Mouse (Mus musculus) lung, adult 2 months (tissue): ENCODE results near the gene Iqcf5. TPM values are rescaled to one million over a fixed set of nuclear protein-coding genes. Genes with fewer than 3 reads are reported as not detected.

Experiments
- DNase-seq: peaks from one replicate; pipeline ENCODE4 v3.0.0; 2022
- H3K4me1 ChIP-seq: fragments of 200-500 bp; 2 replicates; pipeline ENCODE4 v1.6.1; 2011; ENCODE audit warnings: low read length; ENCODE audit not compliant: control insufficient read depth, insufficient read depth
- H3K4me3 ChIP-seq: fragments of 200-500 bp; replicated peaks from 2 replicates; pipeline ENCODE3; 2011; ENCODE audit warnings: low read depth, mild to moderate bottlenecking, control low read depth, low read length; ENCODE audit errors: extremely low read depth
- CTCF ChIP-seq: fragments of 200-500 bp; IDR thresholded peaks from 2 replicates; pipeline ENCODE4 v1.5.1; 2011; ENCODE audit warnings: mild to moderate bottlenecking, low read length, control low read depth; ENCODE audit not compliant: insufficient read depth
- POLR2A ChIP-seq: fragments of 200-500 bp; IDR thresholded peaks from 2 replicates; pipeline ENCODE4 v1.6.1; 2011; ENCODE audit warnings: low read depth, mild to moderate bottlenecking, control low read depth, low read length, borderline replicate concordance; ENCODE audit errors: extremely low read depth
- WGBS: fragments of 180-500 bp; shearing (Covaris S2); methylation state at CpG from one replicate; pipeline ENCODE4 v1.1.7; 2018; 5-methylcytosine and 5-hydroxymethylcytosine counted together
- polyA plus RNA-seq: library from polyadenylated mRNA; depleted of rRNA; stranded (reverse); fragments of >200 nt; gene quantifications from 2 replicates; pipeline ENCODE4 v1.2.3, GENCODE M21; 2012

Iqcf5 gene
- polyA plus RNA-seq, 1 experiment, result not detected

GRCm38 (mm10) chr9:106472321-106472720, 42.1 kb upstream of the Iqcf5 start:
- H3K4me1 ChIP-seq, result peaks cover 8% of the 10 kb centered on the region; the same call in 1 of the 2 replicates
- no peak overlapping the region for H3K4me3 ChIP-seq
- 65% methylated on average over 4 of the region's 4 CpGs for WGBS
- TF ChIP-seq CTCF, result no peak
- DNase-seq, result no peak

GRCm38 (mm10) chr9:106473081-106473752, 41.2 kb upstream of the Iqcf5 start:
- no peak overlapping the region for H3K4me3 ChIP-seq
- TF ChIP-seq CTCF, result no peak
- TF ChIP-seq POLR2A, result no peak
- H3K4me1 ChIP-seq, result peaks cover 13% of the 10 kb centered on the region
- DNase-seq, result no peak
- 81% methylated on average over 16 of the region's 16 CpGs for WGBS

GRCm38 (mm10) chr9:106473753-106474105, 40.6 kb upstream of the Iqcf5 start:
- DNase-seq, result no peak
- 63% methylated on average over 5 of the region's 5 CpGs for WGBS
- TF ChIP-seq CTCF (no peak), POLR2A (no peak)
- Histone ChIP-seq H3K4me1 (peaks cover 13% of the 10 kb centered on the region), H3K4me3 (no peak overlapping the region)

GRCm38 (mm10) chr9:106474456-106474855, 39.9 kb upstream of the Iqcf5 start:
- TF ChIP-seq CTCF (peak; percentile 48), POLR2A (no peak)
- Histone ChIP-seq H3K4me1 (peaks cover 13% of the 10 kb centered on the region), H3K4me3 (no peak overlapping the region)
- WGBS, result 10% methylated on average over 6 of the region's 6 CpGs
- DNase-seq, result peak; percentile 62

- peak overlapping the region; percentile 21 for H3K4me3 ChIP-seq
- H3K4me1 ChIP-seq, result peaks cover 13% of the 10 kb centered on the region
- no peak for TF ChIP-seq POLR2A
- TF ChIP-seq CTCF, result no peak
- peak; percentile 28 for DNase-seq
- 53% methylated on average over 7 of the region's 7 CpGs for WGBS
These were observed 39.3 kb upstream of the Iqcf5 start for GRCm38 (mm10) chr9:106475046-106475445.

- peaks cover 13% of the 10 kb centered on the region for H3K4me1 ChIP-seq
- TF ChIP-seq POLR2A (no peak), CTCF (no peak)
- 58% methylated on average over 10 of the region's 10 CpGs for WGBS
- DNase-seq, result no peak
- H3K4me3 ChIP-seq, result peak within 1 kb of the TSS; percentile 49
These were observed 38.7 kb upstream of the Iqcf5 start, which contains the start of gene Rrp9 for GRCm38 (mm10) chr9:106475663-106476001. Gene Rrp9 (plus strand): TSS chr9:106475963.

GRCm38 (mm10) chr9:106476002-106476923, 38.1 kb upstream of the Iqcf5 start:
- Histone ChIP-seq H3K4me1 (peaks cover 13% of the 10 kb centered on the region), H3K4me3 (peak overlapping the region; percentile 49)
- WGBS, result 6% methylated on average over 16 of the region's 16 CpGs
- peak; percentile 75 for DNase-seq
- TF ChIP-seq CTCF (no peak), POLR2A (0 out of 2 replicates have a peak, but pooled peaks have one; percentile 34)

- under 1% methylated on average over 41 of the region's 41 CpGs for WGBS
- H3K4me3 ChIP-seq, result peak within 1 kb of the TSS; percentile 53
- H3K4me1 ChIP-seq, result peaks cover 13% of the 10 kb centered on the region
- no peak; the same call in 1 of the 2 replicates for TF ChIP-seq POLR2A
- TF ChIP-seq CTCF, result peak; percentile 88
- peak; percentile 97 for DNase-seq
These were observed 37.4 kb upstream of the Iqcf5 start, which contains the start of gene Parp3 for GRCm38 (mm10) chr9:106476924-106477484. Gene Parp3 (minus strand): TSS chr9:106476949.

GRCm38 (mm10) chr9:106477649-106478048, 36.7 kb upstream of the Iqcf5 start:
- TF ChIP-seq POLR2A (no peak), CTCF (no peak)
- peak overlapping the region; percentile 53 for H3K4me3 ChIP-seq
- peaks cover 13% of the 10 kb centered on the region for H3K4me1 ChIP-seq
- WGBS, result 1% methylated on average over 16 of the region's 16 CpGs
- no peak for DNase-seq

GRCm38 (mm10) chr9:106478101-106478500, 36.3 kb upstream of the Iqcf5 start:
- peaks cover 13% of the 10 kb centered on the region for H3K4me1 ChIP-seq
- TF ChIP-seq CTCF (no peak), POLR2A (no peak)
- WGBS, result 71% methylated on average over 9 of the region's 9 CpGs
- no peak for DNase-seq
- H3K4me3 ChIP-seq, result no peak overlapping the region
